Mouse (Mus musculus): ENCODE results near the gene Galm. TPM values are rescaled to one million over a fixed set of nuclear protein-coding genes. Genes with fewer than 3 reads are reported as not detected.
A peak's percentile ranks its signal among the peaks of the same experiment; 100 is the strongest.

Gene Galm
- total RNA-seq, 2 experiments from 2014 or later: 6.9 to 9.1 TPM

GRCm38 (mm10) chr17:80129387-80129786, 2.1 kb downstream of the Galm start:
- DNase-seq: no peak

- DNase-seq: no peak
Observed at GRCm38 (mm10) chr17:80130718-80131430, 3.6 kb downstream of the Galm start.

GRCm38 (mm10) chr17:80131431-80131766, 4.1 kb downstream of the Galm start:
- no peak for DNase-seq

- no peak for DNase-seq
Observed at GRCm38 (mm10) chr17:80131838-80132237, 4.6 kb downstream of the Galm start.

GRCm38 (mm10) chr17:80132502-80132901, 5.2 kb downstream of the Galm start:
- DNase-seq: no peak

- no peak for DNase-seq
Observed at GRCm38 (mm10) chr17:80138434-80139162, 11.3 kb downstream of the Galm start.

GRCm38 (mm10) chr17:80139753-80140444, 12.6 kb downstream of the Galm start:
- DNase-seq: no peak

GRCm38 (mm10) chr17:80143478-80144232, 16.4 kb downstream of the Galm start:
- no peak for DNase-seq

- no peak for DNase-seq
Observed at GRCm38 (mm10) chr17:80145210-80145609, 17.9 kb downstream of the Galm start.

GRCm38 (mm10) chr17:80145771-80146170, 18.5 kb downstream of the Galm start:
- no peak for DNase-seq

- peak; percentile 88 for DNase-seq
Observed at GRCm38 (mm10) chr17:80148053-80148994, 21.1 kb downstream of the Galm start.

GRCm38 (mm10) chr17:80148995-80149388, 21.7 kb downstream of the Galm start:
- DNase-seq: no peak

GRCm38 (mm10) chr17:80151353-80151752, 24.1 kb downstream of the Galm start:
- no peak for DNase-seq

- DNase-seq: no peak
Observed at GRCm38 (mm10) chr17:80152767-80153630, 25.7 kb downstream of the Galm start.

GRCm38 (mm10) chr17:80153631-80154030, 26.4 kb downstream of the Galm start:
- no peak for DNase-seq

- DNase-seq: no peak
Observed at GRCm38 (mm10) chr17:80156905-80157304, 29.6 kb downstream of the Galm start.

GRCm38 (mm10) chr17:80157489-80157888, 30.2 kb downstream of the Galm start:
- DNase-seq: peak; percentile 25

- DNase-seq: peak; percentile 85
Observed at GRCm38 (mm10) chr17:80160454-80160853, 33.2 kb downstream of the Galm start.

GRCm38 (mm10) chr17:80163991-80164390, 36.7 kb downstream of the Galm start:
- no peak for DNase-seq

GRCm38 (mm10) chr17:80165741-80166140, 38.5 kb downstream of the Galm start:
- DNase-seq: peak; percentile 61

GRCm38 (mm10) chr17:80166346-80166745, 39.1 kb downstream of the Galm start:
- DNase-seq: no peak
